Mouse (Mus musculus) cerebellum, adult 2 months (tissue): ENCODE results near the gene Dock9.

Experiments used
- CTCF ChIP-seq: fragments of 200-500 bp; IDR thresholded peaks from 2 replicates; pipeline ENCODE4 v1.5.1; 2011; ENCODE audit warnings: low read depth, mild to moderate bottlenecking, control low read depth, low read length, moderate library complexity, borderline replicate concordance; ENCODE audit not compliant: insufficient read depth
- POLR2A ChIP-seq: fragments of 200-500 bp; IDR thresholded peaks from 2 replicates; pipeline ENCODE4 v1.6.1; 2011; ENCODE audit warnings: low read length, control low read depth, borderline replicate concordance; ENCODE audit not compliant: insufficient read depth

DNA sequence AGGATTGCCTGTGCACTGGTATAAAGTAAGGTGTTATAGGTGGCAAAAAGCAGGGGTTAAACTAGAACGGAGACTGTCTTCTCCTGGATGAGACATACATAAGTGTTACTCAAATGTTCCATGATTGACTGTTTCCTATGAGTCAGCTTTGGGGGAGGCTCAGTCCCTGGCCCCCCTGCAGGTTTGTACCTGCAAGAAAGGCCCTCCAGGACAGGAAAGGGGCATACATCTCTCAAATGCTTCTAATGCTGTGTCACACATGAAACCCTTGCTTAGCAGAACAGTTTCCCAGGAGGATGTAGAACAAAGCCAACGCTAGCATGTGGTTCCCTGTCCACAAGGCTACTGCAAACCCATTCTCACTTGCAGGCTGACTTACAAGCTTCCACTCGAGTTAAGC is 87.5 kb downstream of the Dock9 start:
- TF ChIP-seq CTCF (no peak), POLR2A (no peak)
